Mouse (Mus musculus): Measurements from ENCODE around the gene Tmem108. TPM values are rescaled to one million over a fixed set of nuclear protein-coding genes. Genes with fewer than 3 reads are reported as not detected.
A peak's percentile ranks its signal among the peaks of the same experiment; 100 is the strongest.

Tmem108 gene
- polyA plus RNA-seq, 1 experiment from 2014 or later: 42.7 TPM

DNA sequence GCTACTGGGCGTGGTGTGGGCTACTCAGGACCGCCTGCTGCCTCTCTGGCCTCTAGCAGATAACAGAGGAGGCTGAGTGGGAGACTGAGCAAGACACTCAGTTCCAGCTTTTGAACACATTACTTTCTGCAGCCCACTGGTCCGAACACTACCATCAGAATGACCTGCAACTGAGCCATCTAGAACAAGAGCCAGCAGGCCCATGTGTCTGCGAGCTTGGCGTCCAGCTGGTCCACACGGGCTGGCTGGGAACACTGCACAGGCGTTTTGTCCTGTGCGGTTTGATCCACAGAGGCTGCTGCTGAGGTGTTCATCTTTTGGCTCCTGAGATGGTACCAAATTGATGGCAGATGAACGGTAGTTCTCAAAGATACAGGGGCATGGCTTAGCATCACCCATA is 196.5 kb downstream of the Tmem108 start:
- Histone ChIP-seq H3K4me2 (no peak overlapping the region), H3K4me1 (replicated peaks) (0 out of 2 replicates have a peak, but pooled peaks cover 14% of the 10 kb centered on the region), H3K9me3 (replicated peaks) (no peaks in the 10 kb centered on the region), H3K27ac (no peak overlapping the region), H3K9ac (no peak overlapping the region), H3K27me3 (no peaks in the 10 kb centered on the region), H3K4me3 (no peak overlapping the region), H3K36me3 (no peaks in the 10 kb centered on the region)
- no peak for ATAC-seq (replicated peaks; ENCODE audit: insufficient number of reproducible peaks, insufficient read depth, low FRiP score, low read depth)
- 87% methylated on average over 9 of the region's 9 CpGs for WGBS

DNA sequence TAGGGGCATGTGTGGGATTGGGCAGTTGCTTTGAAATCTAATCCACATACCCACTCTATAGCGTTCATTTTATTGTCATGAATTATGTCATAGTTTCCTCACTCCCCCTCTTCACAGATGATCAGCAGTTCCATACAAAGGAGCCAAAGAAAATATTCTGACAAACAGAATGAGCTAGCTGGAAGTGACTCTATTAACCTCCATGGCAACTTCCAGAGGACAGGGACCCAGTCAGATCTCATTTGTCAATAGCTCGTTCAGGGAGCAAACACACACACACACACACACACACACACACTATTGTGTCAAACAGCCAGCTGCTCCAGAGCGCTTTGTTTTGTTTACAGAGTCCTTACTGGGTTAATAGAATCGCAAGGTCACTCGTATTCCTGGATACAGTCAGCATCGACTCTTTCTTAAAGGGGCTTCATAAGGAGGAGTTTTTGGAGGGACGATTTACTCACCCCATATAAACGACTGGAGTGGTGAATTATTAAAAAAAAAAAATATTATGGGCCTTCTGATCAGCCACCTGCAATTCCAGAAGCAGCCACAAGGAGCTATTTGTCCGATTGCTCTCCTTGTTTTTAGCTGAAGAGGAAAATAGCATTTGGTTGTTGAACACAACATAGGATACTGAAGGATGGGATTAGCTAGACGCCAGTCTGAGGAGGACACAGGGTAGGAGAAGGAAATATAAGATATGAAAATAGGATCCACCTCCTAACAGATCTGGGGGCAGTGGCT is 197.6 kb downstream of the Tmem108 start:
- Histone ChIP-seq H3K9me3 (replicated peaks) (no peaks in the 10 kb centered on the region), H3K27ac (no peak overlapping the region), H3K4me3 (no peak overlapping the region), H3K4me2 (no peak overlapping the region), H3K27me3 (no peaks in the 10 kb centered on the region), H3K9ac (no peak overlapping the region), H3K36me3 (no peaks in the 10 kb centered on the region), H3K4me1 (replicated peaks) (peaks cover 15% of the 10 kb centered on the region)
- ATAC-seq (replicated peaks; ENCODE audit: insufficient number of reproducible peaks, insufficient read depth, low FRiP score, low read depth): no peak
- 50% methylated on average over 10 of the region's 10 CpGs for WGBS

DNA sequence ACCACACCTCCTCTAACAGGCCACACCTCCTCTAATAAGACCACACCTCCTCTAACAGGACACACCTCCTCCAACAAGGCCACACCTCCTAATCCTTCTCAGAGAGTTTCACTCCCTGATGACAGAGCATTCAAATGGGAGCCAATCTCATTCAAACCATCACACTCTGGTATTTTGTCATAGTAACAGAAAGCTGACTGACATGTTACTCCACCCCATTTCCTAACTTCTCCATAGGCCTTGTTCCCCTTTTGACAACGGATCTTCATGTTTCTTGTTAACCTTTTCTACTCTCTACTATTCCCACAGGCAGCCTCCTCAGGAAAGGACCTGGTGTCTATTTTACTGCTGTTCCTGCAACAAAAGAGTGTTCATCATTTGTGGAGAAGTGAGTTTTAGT is 199.6 kb downstream of the Tmem108 start:
- Histone ChIP-seq H3K9ac (no peak overlapping the region), H3K27ac (no peak overlapping the region), H3K4me3 (no peak overlapping the region), H3K36me3 (no peaks in the 10 kb centered on the region), H3K4me1 (replicated peaks) (peaks cover 20% of the 10 kb centered on the region), H3K4me2 (no peak overlapping the region), H3K27me3 (no peaks in the 10 kb centered on the region), H3K9me3 (replicated peaks) (no peaks in the 10 kb centered on the region)
- WGBS: 84% methylated on average over 1 of the region's 1 CpGs
- ATAC-seq (replicated peaks; ENCODE audit: insufficient number of reproducible peaks, insufficient read depth, low FRiP score, low read depth): no peak

DNA sequence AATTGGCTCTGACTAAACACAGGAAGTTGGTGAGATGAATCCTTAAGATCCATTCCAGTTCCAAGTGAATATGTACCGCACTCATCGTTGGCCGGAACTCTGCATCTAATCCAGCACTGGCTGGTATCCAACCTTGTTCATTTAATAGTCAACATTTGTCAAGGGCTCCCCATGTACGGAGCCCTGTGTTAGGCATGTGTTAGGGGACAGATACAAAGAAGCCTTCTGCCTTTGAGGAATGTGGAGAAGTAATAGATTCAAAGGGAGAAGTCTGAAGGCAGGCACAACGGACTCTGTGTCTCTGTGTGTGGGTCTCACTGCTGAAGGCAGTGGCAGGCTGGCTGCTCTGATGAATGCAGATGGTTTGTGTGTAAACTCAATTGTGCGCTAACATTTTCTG is 202.9 kb downstream of the Tmem108 start:
- Histone ChIP-seq H3K27ac (peak overlapping the region; percentile 37), H3K4me2 (no peak overlapping the region), H3K4me1 (replicated peaks) (peaks cover 25% of the 10 kb centered on the region), H3K9ac (no peak overlapping the region), H3K36me3 (no peaks in the 10 kb centered on the region), H3K9me3 (replicated peaks) (no peaks in the 10 kb centered on the region), H3K27me3 (no peaks in the 10 kb centered on the region), H3K4me3 (no peak overlapping the region)
- ATAC-seq (replicated peaks; ENCODE audit: insufficient number of reproducible peaks, insufficient read depth, low FRiP score, low read depth): 0 out of 2 replicates have a peak, but pooled peaks have one; percentile 8
- WGBS: 42% methylated on average over 6 of the region's 6 CpGs

- no peak for ATAC-seq (replicated peaks; ENCODE audit: insufficient number of reproducible peaks, insufficient read depth, low FRiP score, low read depth)
- no peaks in the 10 kb centered on the region for H3K36me3 ChIP-seq
- 63% methylated on average over 7 of the region's 7 CpGs for WGBS
- no peak overlapping the region for H3K4me3 ChIP-seq
- H3K27ac ChIP-seq: peak overlapping the region; percentile 37
- no peak overlapping the region for H3K4me2 ChIP-seq
- no peaks in the 10 kb centered on the region for H3K9me3 ChIP-seq (replicated peaks)
- H3K9ac ChIP-seq: no peak overlapping the region
- no peaks in the 10 kb centered on the region for H3K27me3 ChIP-seq
- peaks cover 25% of the 10 kb centered on the region for H3K4me1 ChIP-seq (replicated peaks)
Observed at GRCm38 (mm10) chr9:103558240-103558639, 203.4 kb downstream of the Tmem108 start.

- ATAC-seq (replicated peaks; ENCODE audit: insufficient number of reproducible peaks, insufficient read depth, low FRiP score, low read depth): no peak
- Histone ChIP-seq H3K4me1 (replicated peaks) (peaks cover 25% of the 10 kb centered on the region), H3K4me2 (no peak overlapping the region), H3K9me3 (replicated peaks) (no peaks in the 10 kb centered on the region), H3K4me3 (no peak overlapping the region), H3K27me3 (no peaks in the 10 kb centered on the region), H3K27ac (no peak overlapping the region), H3K36me3 (no peaks in the 10 kb centered on the region), H3K9ac (no peak overlapping the region)
- WGBS: 89% methylated on average over 15 of the region's 15 CpGs
Observed at GRCm38 (mm10) chr9:103557085-103557484, 204.6 kb downstream of the Tmem108 start.

- Histone ChIP-seq H3K9me3 (replicated peaks) (no peaks in the 10 kb centered on the region), H3K4me3 (no peak overlapping the region), H3K27me3 (no peaks in the 10 kb centered on the region), H3K36me3 (no peaks in the 10 kb centered on the region), H3K27ac (no peak overlapping the region), H3K4me1 (replicated peaks) (peaks cover 25% of the 10 kb centered on the region), H3K4me2 (no peak overlapping the region), H3K9ac (no peak overlapping the region)
- no peak for ATAC-seq (replicated peaks; ENCODE audit: insufficient number of reproducible peaks, insufficient read depth, low FRiP score, low read depth)
- WGBS: 31% methylated on average over 6 of the region's 6 CpGs
Observed at GRCm38 (mm10) chr9:103555334-103555733, 206.3 kb downstream of the Tmem108 start.

- H3K9ac ChIP-seq: no peak overlapping the region
- no peak overlapping the region for H3K4me3 ChIP-seq
- H3K4me1 ChIP-seq (replicated peaks): peaks cover 12% of the 10 kb centered on the region
- 78% methylated on average over 21 of the region's 21 CpGs for WGBS
- H3K27ac ChIP-seq: no peak overlapping the region
- no peaks in the 10 kb centered on the region for H3K27me3 ChIP-seq
- H3K9me3 ChIP-seq (replicated peaks): no peaks in the 10 kb centered on the region
- no peaks in the 10 kb centered on the region for H3K36me3 ChIP-seq
- ATAC-seq (replicated peaks; ENCODE audit: insufficient number of reproducible peaks, insufficient read depth, low FRiP score, low read depth): no peak
- H3K4me2 ChIP-seq: no peak overlapping the region
Observed at GRCm38 (mm10) chr9:103550661-103551248, 210.9 kb downstream of the Tmem108 start.

GRCm38 (mm10) chr9:103549178-103549577 is 212.5 kb downstream of the Tmem108 start:
- no peaks in the 10 kb centered on the region for H3K36me3 ChIP-seq
- H3K4me3 ChIP-seq: no peak overlapping the region
- H3K27me3 ChIP-seq: no peaks in the 10 kb centered on the region
- ATAC-seq (replicated peaks; ENCODE audit: insufficient number of reproducible peaks, insufficient read depth, low FRiP score, low read depth): no peak
- 71% methylated on average over 3 of the region's 3 CpGs for WGBS
- H3K4me2 ChIP-seq: no peak overlapping the region
- no peaks in the 10 kb centered on the region for H3K9me3 ChIP-seq (replicated peaks)
- H3K4me1 ChIP-seq (replicated peaks): 0 out of 2 replicates have a peak, but pooled peaks cover 3% of the 10 kb centered on the region
- H3K27ac ChIP-seq: no peak overlapping the region
- no peak overlapping the region for H3K9ac ChIP-seq

DNA sequence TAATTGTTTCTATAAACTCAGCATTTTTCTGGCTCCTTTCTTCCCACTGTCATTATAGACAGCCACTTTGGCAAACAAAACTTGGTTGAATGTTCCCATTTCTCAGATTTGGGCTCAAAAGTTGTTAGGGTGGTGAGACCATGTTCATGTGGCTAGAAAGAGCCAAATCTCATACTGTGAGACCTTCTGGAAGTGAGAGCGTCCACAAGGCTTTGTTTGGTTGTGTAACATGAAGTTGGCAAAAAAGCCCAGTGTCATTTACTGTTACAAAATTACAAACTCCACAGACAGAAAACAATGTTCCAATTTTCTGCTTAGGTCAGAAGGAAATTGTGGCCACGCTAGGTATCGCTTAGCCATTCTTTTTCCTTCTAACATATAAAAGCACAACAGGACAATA is 213.0 kb downstream of the Tmem108 start:
- Histone ChIP-seq H3K9me3 (replicated peaks) (no peaks in the 10 kb centered on the region), H3K4me1 (replicated peaks) (0 out of 2 replicates have a peak, but pooled peaks cover 3% of the 10 kb centered on the region), H3K4me2 (no peak overlapping the region), H3K4me3 (no peak overlapping the region), H3K27me3 (no peaks in the 10 kb centered on the region), H3K27ac (no peak overlapping the region), H3K9ac (no peak overlapping the region), H3K36me3 (no peaks in the 10 kb centered on the region)
- WGBS: 96% methylated on average over 3 of the region's 3 CpGs
- no peak for ATAC-seq (replicated peaks; ENCODE audit: insufficient number of reproducible peaks, insufficient read depth, low FRiP score, low read depth)

GRCm38 (mm10) chr9:103546695-103547645 is 214.7 kb downstream of the Tmem108 start:
- ATAC-seq (replicated peaks; ENCODE audit: insufficient number of reproducible peaks, insufficient read depth, low FRiP score, low read depth): no peak
- H3K9ac ChIP-seq: no peak overlapping the region
- no peak overlapping the region for H3K4me2 ChIP-seq
- H3K9me3 ChIP-seq (replicated peaks): no peaks in the 10 kb centered on the region
- H3K27ac ChIP-seq: no peak overlapping the region
- H3K4me1 ChIP-seq (replicated peaks): 0 out of 2 replicates have a peak, but pooled peaks cover 3% of the 10 kb centered on the region
- no peak overlapping the region for H3K4me3 ChIP-seq
- 73% methylated on average over 22 of the region's 22 CpGs for WGBS
- H3K36me3 ChIP-seq: no peaks in the 10 kb centered on the region
- H3K27me3 ChIP-seq: no peaks in the 10 kb centered on the region
